Mouse (Mus musculus) liver, embryonic 15.5 days (tissue): ENCODE measurements around the gene Capn12. TPM values are rescaled to one million over a fixed set of nuclear protein-coding genes. Genes with fewer than 3 reads are reported as not detected.

Experiments used
- ATAC-seq: fragments of 200-750 bp; cut with Nextera tagmentation; 2 replicates; pipeline ENCODE4 v1.8.0; 2017; ENCODE audit warnings: moderate number of reproducible peaks, mild to moderate bottlenecking, moderate library complexity; ENCODE audit not compliant: insufficient read depth
- H3K27ac ChIP-seq: fragments of 300-500 bp; sonication (generic); replicated peaks from 2 replicates; pipeline ENCODE4 v1.5.1; 2015; ENCODE audit warnings: mild to moderate bottlenecking, inconsistent platforms
- H3K27me3 ChIP-seq: fragments of 300-500 bp; sonication (generic); 2 replicates; pipeline ENCODE4 v1.6.1; 2015; ENCODE audit warnings: mild to moderate bottlenecking, inconsistent platforms
- H3K36me3 ChIP-seq: fragments of 300-500 bp; sonication (generic); replicated peaks from 2 replicates; pipeline ENCODE4 v1.6.1; 2015; ENCODE audit warnings: moderate library complexity, mild to moderate bottlenecking, inconsistent platforms
- H3K4me1 ChIP-seq: fragments of 300-500 bp; sonication (generic); replicated peaks from 2 replicates; pipeline ENCODE4 v1.6.1; 2015; ENCODE audit warnings: inconsistent platforms
- H3K4me2 ChIP-seq: fragments of 300-500 bp; sonication (generic); 2 replicates; pipeline ENCODE4 v1.6.1; 2015; ENCODE audit warnings: moderate library complexity, mild to moderate bottlenecking, inconsistent platforms
- H3K4me3 ChIP-seq: fragments of 300-500 bp; sonication (generic); replicated peaks from 2 replicates; pipeline ENCODE4 v1.5.1; 2015; ENCODE audit warnings: mild to moderate bottlenecking, inconsistent platforms
- H3K9ac ChIP-seq: fragments of 300-500 bp; sonication (generic); 2 replicates; pipeline ENCODE4 v1.6.1; 2015; ENCODE audit warnings: moderate library complexity, mild to moderate bottlenecking, inconsistent platforms
- H3K9me3 ChIP-seq: fragments of 300-500 bp; sonication (generic); replicated peaks from 2 replicates; pipeline ENCODE4 v1.6.1; 2016; ENCODE audit warnings: inconsistent platforms
- WGBS: fragments of 180-500 bp; shearing (Covaris S2); methylation state at CpG from one replicate; pipeline ENCODE4 v1.1.7; 2015; ENCODE audit warnings: mixed read lengths; ENCODE audit not compliant: insufficient replicate concordance; 5-methylcytosine and 5-hydroxymethylcytosine counted together
- polyA plus RNA-seq: library from polyadenylated mRNA; unstranded; fragments of >200 nt; fragmentation: Nextera tagmentation; extraction: Ambion mirVana; gene quantifications from 2 replicates; pipeline ENCODE4 v1.2.1, GENCODE M21; 2015

Gene Capn12
- polyA plus RNA-seq, 1 experiment from 2014 or later, result 0.08 TPM

GRCm38 (mm10) chr7:28932421-28933041 lies 51.3 kb downstream of the Capn12 start:
- Histone ChIP-seq H3K4me3 (no peak overlapping the region), H3K27ac (0 out of 2 replicates have a peak overlapping the region, but pooled peaks have one; percentile 17), H3K4me2 (no peak overlapping the region), H3K9ac (no peak overlapping the region), H3K4me1 (peaks cover 80% of the 10 kb centered on the region), H3K36me3 (peaks cover 27% of the 10 kb centered on the region), H3K9me3 (no peaks in the 10 kb centered on the region), H3K27me3 (no peaks in the 10 kb centered on the region)
- ATAC-seq, result no peak
- 66% methylated on average over 6 of the region's 6 CpGs for WGBS

GRCm38 (mm10) chr7:28933825-28934224 lies 52.6 kb downstream of the Capn12 start:
- WGBS, result 80% methylated on average over 2 of the region's 2 CpGs
- no peak overlapping the region for H3K4me2 ChIP-seq
- no peak overlapping the region for H3K27ac ChIP-seq

GRCm38 (mm10) chr7:28936787-28937186 lies 55.6 kb downstream of the Capn12 start:
- no peaks in the 10 kb centered on the region for H3K9me3 ChIP-seq
- no peak overlapping the region for H3K4me3 ChIP-seq
- ATAC-seq, result no peak
- H3K4me2 ChIP-seq, result no peak overlapping the region
- H3K9ac ChIP-seq, result no peak overlapping the region
- WGBS, result 52% methylated on average over 4 of the region's 4 CpGs
- H3K36me3 ChIP-seq, result peaks cover 21% of the 10 kb centered on the region
- no peak overlapping the region for H3K27ac ChIP-seq
- H3K4me1 ChIP-seq, result peaks cover 82% of the 10 kb centered on the region
- H3K27me3 ChIP-seq, result no peaks in the 10 kb centered on the region

More at GRCm38 (mm10) chr7:28933825-28934224, 52.6 kb downstream of the Capn12 start:
- H3K4me1 ChIP-seq, result peaks cover 83% of the 10 kb centered on the region
- no peaks in the 10 kb centered on the region for H3K9me3 ChIP-seq
- ATAC-seq, result no peak
- no peak overlapping the region for H3K4me3 ChIP-seq
- peaks cover 29% of the 10 kb centered on the region for H3K36me3 ChIP-seq
- no peak overlapping the region for H3K9ac ChIP-seq
- no peaks in the 10 kb centered on the region for H3K27me3 ChIP-seq

- peaks cover 32% of the 10 kb centered on the region for H3K36me3 ChIP-seq
- peaks cover 84% of the 10 kb centered on the region for H3K4me1 ChIP-seq
- H3K27me3 ChIP-seq, result no peaks in the 10 kb centered on the region
- no peak for ATAC-seq
- H3K4me3 ChIP-seq, result no peak overlapping the region
- WGBS, result 64% methylated on average over 4 of the region's 4 CpGs
- H3K4me2 ChIP-seq, result no peak overlapping the region
- H3K9me3 ChIP-seq, result no peaks in the 10 kb centered on the region
- H3K27ac ChIP-seq, result no peak overlapping the region
- H3K9ac ChIP-seq, result no peak overlapping the region
Measured at GRCm38 (mm10) chr7:28938654-28939053, 57.4 kb downstream of the Capn12 start.

- no peaks in the 10 kb centered on the region for H3K27me3 ChIP-seq
- no peak overlapping the region for H3K9ac ChIP-seq
- H3K9me3 ChIP-seq, result no peaks in the 10 kb centered on the region
- H3K4me1 ChIP-seq, result peaks cover 85% of the 10 kb centered on the region
- H3K27ac ChIP-seq, result no peak overlapping the region
- H3K4me3 ChIP-seq, result no peak overlapping the region
- WGBS, result 83% methylated on average over 7 of the region's 7 CpGs
- peaks cover 31% of the 10 kb centered on the region for H3K36me3 ChIP-seq
- no peak for ATAC-seq
- H3K4me2 ChIP-seq, result no peak overlapping the region
Measured at GRCm38 (mm10) chr7:28939418-28940183, 58.4 kb downstream of the Capn12 start.

- Histone ChIP-seq H3K4me3 (no peak overlapping the region), H3K27me3 (no peaks in the 10 kb centered on the region), H3K9me3 (no peaks in the 10 kb centered on the region), H3K9ac (no peak overlapping the region), H3K36me3 (peaks cover 28% of the 10 kb centered on the region), H3K4me1 (peaks cover 89% of the 10 kb centered on the region), H3K4me2 (0 out of 2 replicates have a peak overlapping the region, but pooled peaks have one; percentile 21), H3K27ac (peak overlapping the region; percentile 58)
- WGBS, result 69% methylated on average over 4 of the region's 4 CpGs
- ATAC-seq, result no peak
Measured at GRCm38 (mm10) chr7:28941129-28941528, 59.9 kb downstream of the Capn12 start.

GRCm38 (mm10) chr7:28941542-28941941 lies 60.3 kb downstream of the Capn12 start:
- Histone ChIP-seq H3K27ac (peak overlapping the region; percentile 58), H3K36me3 (peaks cover 28% of the 10 kb centered on the region), H3K9ac (no peak overlapping the region), H3K4me3 (no peak overlapping the region), H3K4me1 (peaks cover 89% of the 10 kb centered on the region), H3K27me3 (no peaks in the 10 kb centered on the region), H3K4me2 (peak overlapping the region; percentile 21; the same call in 1 of the 2 replicates), H3K9me3 (no peaks in the 10 kb centered on the region)
- peak; percentile 20; the same call in 1 of the 2 replicates for ATAC-seq
- WGBS, result 71% methylated on average over 4 of the region's 4 CpGs

Other genes starting within 250 kb of the Capn12 start
- gene Fbxo27, start 188.6 kb upstream of the Capn12 start, polyA plus RNA-seq, result 0.15 and 0.24 TPM in 2 replicates
- gene Fbxo17, start 164.6 kb upstream of the Capn12 start, polyA plus RNA-seq, result 1.1 and 1.3 TPM in 2 replicates
- gene Mrps12, start 139.6 kb upstream of the Capn12 start, polyA plus RNA-seq, result 73.3 and 77.7 TPM in 2 replicates
- 12.2 and 12.4 TPM in 2 replicates for gene Sars2, start 139.4 kb upstream of the Capn12 start, polyA plus RNA-seq
- not detected in 2 replicates for gene Ccer2, start 125.2 kb upstream of the Capn12 start, polyA plus RNA-seq
- 25.9 and 26.0 TPM in 2 replicates for gene Sirt2, start 114.7 kb upstream of the Capn12 start, polyA plus RNA-seq
- gene Nfkbib, start 113.9 kb upstream of the Capn12 start, polyA plus RNA-seq, result 29.4 and 33.3 TPM in 2 replicates
- gene Rinl, start 92.5 kb upstream of the Capn12 start, polyA plus RNA-seq, result 9.4 and 10.2 TPM in 2 replicates
- gene Hnrnpl, start 72.9 kb upstream of the Capn12 start, polyA plus RNA-seq, result 79.3 and 86.9 TPM in 2 replicates
- gene Ech1, start 56.2 kb upstream of the Capn12 start, polyA plus RNA-seq, result 125 and 148 TPM in 2 replicates
- gene Lgals4, start 47.6 kb upstream of the Capn12 start, polyA plus RNA-seq, result 4.8 and 6.4 TPM in 2 replicates
- gene Lgals7, start 17.6 kb upstream of the Capn12 start, polyA plus RNA-seq, result 0.24 TPM in 1 of 2 replicates, not detected in the other
- 126 and 147 TPM in 2 replicates for gene Actn4, start 80.9 kb downstream of the Capn12 start, polyA plus RNA-seq
- 209 and 222 TPM in 2 replicates for gene Eif3k, start 100.4 kb downstream of the Capn12 start, polyA plus RNA-seq
- 21.6 and 26.3 TPM in 2 replicates for gene Map4k1, start 100.6 kb downstream of the Capn12 start, polyA plus RNA-seq
- gene Ryr1, start 243.8 kb downstream of the Capn12 start, polyA plus RNA-seq, result 0.36 and 0.37 TPM in 2 replicates